Mouse (Mus musculus): ENCODE measurements around the gene Actn1. TPM values are rescaled to one million over a fixed set of nuclear protein-coding genes. Genes with fewer than 3 reads are reported as not detected.

The Actn1 gene
- polyA plus RNA-seq, 1 experiment from 2014 or later: 29.4 TPM

Other genes with a start within 250 kb of the Actn1 start
- gene Zfp36l1, start 147.4 kb downstream of the Actn1 start, polyA plus RNA-seq (2015; fragmentation: Nextera tagmentation; extraction: Ambion mirVana): 147 and 148 TPM in 2 replicates
- gene Dcaf5, start 176.2 kb upstream of the Actn1 start, polyA plus RNA-seq (2015; fragmentation: Nextera tagmentation; extraction: Ambion mirVana): 12.6 and 15.4 TPM in 2 replicates
- gene Exd2, start 202.7 kb upstream of the Actn1 start, polyA plus RNA-seq (2015; fragmentation: Nextera tagmentation; extraction: Ambion mirVana): 23.0 and 24.9 TPM in 2 replicates